Mouse (Mus musculus): ENCODE measurements around the gene Phf19.

The Phf19 gene

GRCm38 (mm10) chr2:34938269-34939208 is 24.7 kb upstream of the Phf19 start:
- peak; percentile 45 to 53 for DNase-seq (ENCODE audit: low spot score in 2 of 2)

DNA sequence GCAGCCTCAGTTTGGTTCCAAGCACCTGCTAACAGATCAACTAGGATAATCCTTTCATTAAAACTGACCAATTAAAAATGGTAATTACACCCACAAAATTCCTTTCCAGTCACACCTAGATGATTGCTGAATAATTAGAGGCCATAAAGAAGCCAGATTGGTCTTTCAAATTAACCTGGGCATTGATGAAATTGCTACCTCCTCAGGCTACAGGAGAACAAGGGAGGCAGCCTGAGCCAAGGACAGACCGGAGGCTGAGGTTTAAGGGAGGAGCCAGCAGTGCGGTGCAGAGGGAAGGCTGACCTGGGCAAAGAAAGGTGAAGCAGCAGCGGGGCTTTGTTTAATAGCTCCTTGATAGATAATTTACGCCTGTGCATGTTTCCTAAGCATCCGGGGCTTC is 23.6 kb upstream of the Phf19 start:
- DNase-seq (ENCODE audit: low spot score in 2 of 2) = no peak

DNA sequence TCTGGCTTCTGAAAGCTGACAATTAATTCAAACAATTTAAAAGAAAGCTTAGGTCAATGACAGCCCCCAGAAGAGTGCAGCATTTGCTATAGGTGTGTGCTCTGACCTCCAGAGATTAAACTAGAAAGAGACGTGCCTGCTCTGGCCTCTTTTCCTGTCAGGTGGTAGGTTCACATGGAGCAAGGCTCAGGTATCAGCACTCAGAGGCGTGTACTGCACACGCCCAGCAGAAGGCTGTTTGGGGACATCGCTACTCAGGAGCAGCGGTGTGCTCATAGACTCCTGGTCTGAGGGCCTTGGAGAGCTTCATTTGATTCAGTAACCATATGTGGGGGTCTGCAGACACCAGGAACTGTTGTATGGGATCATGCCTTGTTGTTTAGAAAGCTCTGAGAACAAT is 13.5 kb upstream of the Phf19 start:
- no peak for DNase-seq (ENCODE audit: low spot score in 2 of 2)

GRCm38 (mm10) chr2:34922729-34923128 is 8.9 kb upstream of the Phf19 start:
- DNase-seq (ENCODE audit: low spot score in 2 of 2) = no peak

DNA sequence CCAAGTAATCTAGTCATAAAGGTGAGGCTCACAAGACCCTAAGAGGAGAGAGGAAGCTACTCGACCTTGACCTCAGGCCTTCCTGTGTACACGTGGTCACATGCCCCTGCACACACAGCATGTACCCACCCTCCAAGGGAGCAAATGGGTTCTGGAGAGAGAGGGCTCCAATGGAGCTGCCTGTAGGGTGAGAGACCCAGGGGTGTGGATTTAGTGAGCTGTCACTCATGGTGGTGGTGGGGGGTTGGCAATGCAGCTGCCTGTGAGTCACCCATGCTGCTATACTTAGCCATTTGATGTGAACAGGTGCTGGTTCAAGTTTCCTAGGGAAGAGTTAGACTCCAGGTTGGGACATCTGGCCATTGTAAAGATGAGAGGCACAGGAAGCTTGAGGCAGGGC is 6.3 kb upstream of the Phf19 start:
- DNase-seq (ENCODE audit: low spot score in 2 of 2) = peak in 1 of 2 experiments; percentile 19

DNA sequence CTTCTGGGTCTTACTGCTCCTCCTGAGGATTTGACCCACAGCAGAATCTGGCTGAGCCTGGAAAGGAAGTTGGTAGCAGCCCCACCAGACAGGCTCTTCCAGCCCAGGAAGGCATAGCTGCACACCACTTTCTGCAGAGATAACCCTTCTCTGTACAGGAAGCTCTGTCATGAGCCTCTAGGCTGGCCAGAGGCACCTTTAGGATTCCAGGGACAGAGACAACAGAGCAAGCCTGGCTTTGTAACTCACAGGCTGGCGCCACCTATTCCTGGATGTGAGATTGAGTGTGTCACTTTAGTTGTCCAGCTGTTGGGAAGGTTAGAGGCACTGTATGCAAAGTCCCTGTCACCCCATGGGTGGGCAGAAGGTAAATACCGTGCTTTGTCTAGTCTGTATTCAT is 1.3 kb upstream of the Phf19 start:
- DNase-seq (ENCODE audit: low spot score in 2 of 2) = no peak

- DNase-seq (ENCODE audit: low spot score in 2 of 2) = no peak
Measured at GRCm38 (mm10) chr2:34914823-34915082, 927 bp upstream of the Phf19 start.

GRCm38 (mm10) chr2:34914069-34914822 is 420 bp upstream of the Phf19 start:
- DNase-seq (ENCODE audit: low spot score in 2 of 2) = peak; percentile 38 to 53

GRCm38 (mm10) chr2:34912613-34913012 is 1.2 kb downstream of the Phf19 start:
- no peak for DNase-seq (ENCODE audit: low spot score in 2 of 2)

DNA sequence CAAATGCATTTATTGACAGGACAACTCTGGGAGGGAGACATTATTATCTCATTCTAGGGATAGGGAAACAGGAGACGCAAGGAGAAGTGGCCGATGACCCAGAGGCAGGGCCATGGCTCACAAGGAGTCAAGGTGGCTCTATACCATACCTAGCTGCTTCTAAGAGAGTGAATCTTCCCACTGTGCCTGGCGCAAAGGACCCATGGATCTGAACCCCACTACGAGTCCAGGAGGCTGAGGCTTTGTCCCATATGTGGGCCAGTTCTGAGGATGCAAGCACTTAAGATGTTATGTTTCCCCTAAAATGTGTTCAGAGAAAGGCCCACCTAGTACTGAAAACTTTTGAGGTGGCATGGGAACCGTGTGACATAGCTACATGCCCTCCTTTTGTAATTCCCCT is 2.0 kb downstream of the Phf19 start:
- no peak for DNase-seq (ENCODE audit: low spot score in 2 of 2)

- no peak for DNase-seq (ENCODE audit: low spot score in 2 of 2)
Measured at GRCm38 (mm10) chr2:34909719-34910118, 4.1 kb downstream of the Phf19 start.

GRCm38 (mm10) chr2:34906861-34907604 is 6.8 kb downstream of the Phf19 start:
- DNase-seq (ENCODE audit: low spot score in 2 of 2) = peak; percentile 44 to 75

DNA sequence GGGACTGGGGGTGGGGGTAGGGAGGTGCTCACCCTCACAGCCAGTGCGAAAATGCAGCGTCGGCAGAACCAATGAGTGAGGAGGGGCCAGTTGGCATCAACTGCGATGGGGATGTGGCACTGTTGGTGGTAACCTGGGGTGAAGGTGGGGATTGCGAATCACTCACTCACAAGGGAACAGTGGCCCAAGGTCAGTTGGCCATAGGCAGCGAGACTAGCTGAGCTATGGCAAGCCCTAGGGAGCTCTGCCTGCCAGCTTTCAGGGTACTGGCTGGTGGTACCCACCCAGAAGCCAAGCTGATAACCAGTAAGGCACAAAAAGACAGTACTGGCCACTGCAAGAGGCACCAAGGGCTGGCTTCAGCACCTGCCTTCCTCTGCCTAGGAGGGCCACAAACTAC is 7.4 kb downstream of the Phf19 start:
- DNase-seq (ENCODE audit: low spot score in 2 of 2) = no peak

DNA sequence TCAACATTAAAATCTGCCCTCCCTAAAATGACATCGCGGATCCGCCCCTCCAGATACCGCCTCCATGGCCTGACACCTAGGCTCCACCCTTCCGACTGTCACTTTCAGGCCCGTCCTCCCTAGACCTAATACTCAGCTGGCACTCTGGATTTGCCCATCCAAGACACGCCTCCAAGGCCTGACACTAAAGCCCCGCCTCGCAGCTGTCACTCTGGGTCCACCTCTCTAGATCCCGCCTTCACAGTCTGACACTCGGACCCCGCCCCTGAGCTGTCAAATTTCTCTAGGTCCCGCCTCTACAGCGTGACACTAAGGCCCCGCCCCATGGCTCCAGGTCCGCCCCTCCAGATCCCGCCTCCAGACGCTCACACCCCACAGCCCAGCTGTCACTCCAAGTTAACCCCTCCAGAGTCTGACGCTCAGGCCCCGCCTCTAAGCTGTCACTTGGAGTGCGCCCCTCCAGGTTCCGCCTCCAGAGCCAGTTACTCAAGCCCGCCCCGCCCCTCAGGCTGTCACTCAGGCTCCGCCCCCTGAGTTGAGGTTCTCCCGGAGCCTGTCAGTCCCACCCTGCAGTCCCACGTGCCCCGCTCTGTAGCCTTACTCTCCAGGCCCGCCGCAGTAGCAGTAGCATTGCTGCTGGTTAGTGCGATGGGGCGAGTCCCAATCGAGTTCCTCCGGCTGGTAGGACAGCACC is 8.8 kb downstream of the Phf19 start:
- DNase-seq (ENCODE audit: low spot score in 2 of 2) = peak; percentile 98 to 99

GRCm38 (mm10) chr2:34903652-34904405 is 10.0 kb downstream of the Phf19 start:
- no peak for DNase-seq (ENCODE audit: low spot score in 2 of 2)

DNA sequence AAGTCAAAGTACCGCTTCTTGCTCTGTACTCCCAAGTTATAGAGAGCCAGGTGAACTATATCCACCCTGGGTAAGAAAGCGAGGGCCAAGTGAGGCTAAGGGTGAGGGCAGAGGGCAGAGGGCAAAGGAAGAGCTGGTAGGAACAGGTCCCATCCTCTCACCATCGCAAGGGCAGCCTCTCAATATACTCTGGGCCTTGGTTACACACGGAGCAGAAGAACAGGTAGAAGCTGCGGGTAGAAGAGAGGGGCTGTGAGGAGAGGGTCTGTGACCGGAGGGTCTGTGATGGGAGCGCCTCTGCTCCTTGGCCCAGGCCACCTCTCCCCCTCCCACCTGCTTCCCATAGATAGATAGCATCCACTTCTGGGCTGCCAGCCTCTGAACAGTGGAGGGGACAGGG is 10.6 kb downstream of the Phf19 start:
- no peak for DNase-seq (ENCODE audit: low spot score in 2 of 2)

GRCm38 (mm10) chr2:34902731-34903130 is 11.1 kb downstream of the Phf19 start:
- DNase-seq (ENCODE audit: low spot score in 2 of 2) = no peak

- no peak for DNase-seq (ENCODE audit: low spot score in 2 of 2)
Measured at GRCm38 (mm10) chr2:34901726-34902125, 12.1 kb downstream of the Phf19 start.

GRCm38 (mm10) chr2:34900412-34900811 is 13.4 kb downstream of the Phf19 start:
- DNase-seq (ENCODE audit: low spot score in 2 of 2) = no peak

GRCm38 (mm10) chr2:34899682-34900081 is 14.1 kb downstream of the Phf19 start:
- no peak for DNase-seq (ENCODE audit: low spot score in 2 of 2)

GRCm38 (mm10) chr2:34897820-34898219 is 16.0 kb downstream of the Phf19 start:
- DNase-seq (ENCODE audit: low spot score in 2 of 2) = peak; percentile 37 to 53

Measured in natural killer cell, adult 2 months (primary cell).